Mouse (Mus musculus) layer of hippocampus, adult 9-10 months (tissue): ENCODE results near the gene Ccdc89.

Experiments used
- DNase-seq: peaks from one replicate; pipeline ENCODE4 v3.0.0; 2022; ENCODE audit warnings: low spot score

The Ccdc89 gene

GRCm38 (mm10) chr7:90426020-90427001, at the start of gene Ccdc89:
Gene Ccdc89 (plus strand): TSS chr7:90426577.
- DNase-seq = peak; percentile 53

- DNase-seq = no peak
Observed at GRCm38 (mm10) chr7:90384411-90384810, 42.0 kb upstream of the Ccdc89 start.

GRCm38 (mm10) chr7:90386885-90387459, 39.4 kb upstream of the Ccdc89 start:
- DNase-seq = no peak

GRCm38 (mm10) chr7:90389765-90390164, 36.6 kb upstream of the Ccdc89 start:
- DNase-seq = no peak

GRCm38 (mm10) chr7:90395073-90395472, 31.3 kb upstream of the Ccdc89 start:
- no peak for DNase-seq

- no peak for DNase-seq
Observed at GRCm38 (mm10) chr7:90395928-90396327, 30.4 kb upstream of the Ccdc89 start.

- DNase-seq = no peak
Observed at GRCm38 (mm10) chr7:90409934-90410333, 16.4 kb upstream of the Ccdc89 start.

- no peak for DNase-seq
Observed at GRCm38 (mm10) chr7:90427006-90427405, 629 bp downstream of the Ccdc89 start.

- DNase-seq = no peak
Observed at GRCm38 (mm10) chr7:90432221-90432620, 5.8 kb downstream of the Ccdc89 start.

GRCm38 (mm10) chr7:90440044-90440443, 13.7 kb downstream of the Ccdc89 start:
- no peak for DNase-seq

- no peak for DNase-seq
Observed at GRCm38 (mm10) chr7:90442070-90442469, 15.7 kb downstream of the Ccdc89 start.

- peak; percentile 92 for DNase-seq
Observed at GRCm38 (mm10) chr7:90442518-90443080, 16.2 kb downstream of the Ccdc89 start, which contains the start of gene Crebzf. Gene Crebzf (plus strand): TSS chr7:90442729.

- no peak for DNase-seq
Observed at GRCm38 (mm10) chr7:90443101-90444091, 17.0 kb downstream of the Ccdc89 start.

GRCm38 (mm10) chr7:90444206-90444605, 17.8 kb downstream of the Ccdc89 start:
- no peak for DNase-seq

- DNase-seq = no peak
Observed at GRCm38 (mm10) chr7:90456149-90456844, 29.9 kb downstream of the Ccdc89 start.

GRCm38 (mm10) chr7:90456845-90457468, 30.6 kb downstream of the Ccdc89 start, which contains the start of gene Tmem126a:
Gene Tmem126a (minus strand): TSS chr7:90457229.
- peak; percentile 54 for DNase-seq

- DNase-seq = no peak
Observed at GRCm38 (mm10) chr7:90457517-90457916, 31.1 kb downstream of the Ccdc89 start.

GRCm38 (mm10) chr7:90460330-90460729, 34.0 kb downstream of the Ccdc89 start:
- DNase-seq = no peak

- DNase-seq = no peak
Observed at GRCm38 (mm10) chr7:90460930-90461329, 34.6 kb downstream of the Ccdc89 start.

GRCm38 (mm10) chr7:90461441-90461840, 35.1 kb downstream of the Ccdc89 start:
- DNase-seq = no peak
